Mouse (Mus musculus) retina, postnatal 1 day (tissue): Measurements from ENCODE around the gene Tef.

Source experiments
- DNase-seq: peaks from one replicate; pipeline ENCODE4 v3.0.0-alpha.2; 2012

Tef gene

GRCm38 (mm10) chr15:81802001-81802890 is at the start of gene Tef:
Gene Tef (plus strand): TSS chr15:81802421.
- peak; percentile 99 for DNase-seq

GRCm38 (mm10) chr15:81753669-81754068 is 48.6 kb upstream of the Tef start:
- DNase-seq, result peak; percentile 35

- DNase-seq, result peak; percentile 56
These were observed 43.5 kb upstream of the Tef start for GRCm38 (mm10) chr15:81758701-81759100.

- no peak for DNase-seq
These were observed 42.7 kb upstream of the Tef start for GRCm38 (mm10) chr15:81759542-81759941.

GRCm38 (mm10) chr15:81760361-81761079 is 41.7 kb upstream of the Tef start:
- no peak for DNase-seq

GRCm38 (mm10) chr15:81761381-81761780 is 40.8 kb upstream of the Tef start:
- no peak for DNase-seq

- no peak for DNase-seq
These were observed 40.3 kb upstream of the Tef start for GRCm38 (mm10) chr15:81761959-81762358.

- DNase-seq, result no peak
These were observed 37.6 kb upstream of the Tef start for GRCm38 (mm10) chr15:81764573-81764972.

- no peak for DNase-seq
These were observed 36.6 kb upstream of the Tef start for GRCm38 (mm10) chr15:81765651-81766050.

GRCm38 (mm10) chr15:81766439-81766838 is 35.8 kb upstream of the Tef start:
- no peak for DNase-seq

- DNase-seq, result no peak
These were observed 33.2 kb upstream of the Tef start for GRCm38 (mm10) chr15:81769037-81769436.

- no peak for DNase-seq
These were observed 29.6 kb upstream of the Tef start for GRCm38 (mm10) chr15:81772431-81773120.

- no peak for DNase-seq
These were observed 27.6 kb upstream of the Tef start for GRCm38 (mm10) chr15:81774505-81775171.

- no peak for DNase-seq
These were observed 25.4 kb upstream of the Tef start for GRCm38 (mm10) chr15:81776631-81777422.

GRCm38 (mm10) chr15:81781816-81782215 is 20.4 kb upstream of the Tef start:
- no peak for DNase-seq

- peak; percentile 30 for DNase-seq
These were observed 17.5 kb upstream of the Tef start for GRCm38 (mm10) chr15:81784762-81785161.

- DNase-seq, result no peak
These were observed 16.5 kb upstream of the Tef start for GRCm38 (mm10) chr15:81785701-81786100.

GRCm38 (mm10) chr15:81787525-81787924 is 14.7 kb upstream of the Tef start:
- DNase-seq, result no peak

GRCm38 (mm10) chr15:81792444-81792843 is 9.8 kb upstream of the Tef start:
- no peak for DNase-seq

- peak; percentile 53 for DNase-seq
These were observed 6.0 kb upstream of the Tef start for GRCm38 (mm10) chr15:81796228-81796627.

GRCm38 (mm10) chr15:81797861-81798260 is 4.4 kb upstream of the Tef start:
- no peak for DNase-seq

GRCm38 (mm10) chr15:81798421-81798820 is 3.8 kb upstream of the Tef start:
- DNase-seq, result no peak
